In the genomic region with DNA sequence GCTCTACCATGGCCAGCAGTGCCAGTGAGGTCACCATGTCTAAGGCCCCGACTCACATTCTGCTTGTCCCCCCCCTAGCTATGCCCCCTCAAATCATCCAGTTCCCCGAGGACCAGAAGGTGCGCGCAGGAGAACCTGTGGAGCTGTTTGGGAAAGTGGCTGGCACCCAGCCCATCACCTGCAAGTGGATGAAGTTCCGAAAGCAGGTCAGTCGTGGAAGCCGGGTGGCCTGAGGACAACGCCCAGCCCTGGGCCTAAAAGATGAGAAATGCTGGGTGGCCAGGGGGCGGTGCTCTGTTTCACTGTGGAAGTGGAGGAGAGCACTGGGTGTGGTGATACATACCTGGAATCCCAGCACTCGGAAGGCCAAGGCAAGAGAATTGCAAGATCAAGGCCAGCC, we compare ENCODE assay signal across 18 mouse cellular contexts.
DNase-seq lines count a peak whose midpoint lies in the region; ATAC-seq lines count a peak whose summit lies in the region.
"Had no signal": no experiment of that assay in that cellular context is flagged by ENCODE, and none has a peak within 500 bp of the region (broad histone marks: within the 10 kb centered on the region; RNA-seq: fewer than 3 reads in every experiment).

No protein-coding gene starts in this region.

- no peaks in the 10 kb centered on the region for H3K9me3 ChIP-seq in heart, embryonic 10.5 days
- H3K9me3 ChIP-seq in heart, embryonic 11.5 days (replicated peaks; ENCODE audit: control insufficient read depth, low read length), result no peaks in the 10 kb centered on the region
- H3K9me3 ChIP-seq: forebrain, embryonic 15.5 days had no signal

- 86% methylated on average over 10 of the region's 10 CpGs for WGBS in heart, embryonic 10.5 days
- 83% methylated on average over 10 of the region's 10 CpGs for WGBS in heart, embryonic 11.5 days (ENCODE audit: insufficient replicate concordance)

- ATAC-seq in heart, embryonic 11.5 days (replicated peaks; ENCODE audit: insufficient number of reproducible peaks, low FRiP score, low TSS enrichment), result no peak
- ATAC-seq: forebrain, embryonic 13.5 days; forebrain, embryonic 15.5 days had no signal

- H3K9ac ChIP-seq in heart, embryonic 11.5 days (ENCODE audit: low read depth, low read length), result no peak overlapping the region
- H3K9ac ChIP-seq: embryonic facial prominence, embryonic 12.5 days; forebrain, embryonic 13.5 days; forebrain, embryonic 15.5 days had no signal

- no peak overlapping the region for H3K4me2 ChIP-seq in heart, embryonic 11.5 days
- H3K4me2 ChIP-seq: embryonic facial prominence, embryonic 12.5 days; forebrain, embryonic 13.5 days; forebrain, embryonic 15.5 days had no signal

- peak; percentile 92 for DNase-seq in heart, adult 11 months
- no peak for DNase-seq in heart, adult 8-10 months (ENCODE audit: low spot score)
- no peak for DNase-seq in heart, embryonic 10.5 days (ENCODE audit: low spot score)
- DNase-seq in layer of hippocampus, adult 18-20 months (ENCODE audit: low spot score in 2 of 2), result no peak
- DNase-seq: adrenal gland, adult 2 months; adrenal gland, postnatal 10 days; adrenal gland, postnatal 25 days; cerebellum, adult 11-12 months; cerebellum, adult 2 months; cerebellum, adult 9-10 months; cerebellum, postnatal 10 days; cerebellum, postnatal 25 days had no signal

- H3K27me3 ChIP-seq in heart, embryonic 10.5 days (ENCODE audit: insufficient read depth, poor library complexity, severe bottlenecking), result no peaks in the 10 kb centered on the region
- H3K27me3 ChIP-seq in heart, embryonic 11.5 days (ENCODE audit: control insufficient read depth, insufficient read depth, low read length), result no peaks in the 10 kb centered on the region
- H3K27me3 ChIP-seq: embryonic facial prominence, embryonic 12.5 days; forebrain, embryonic 13.5 days; forebrain, embryonic 15.5 days had no signal

- peaks cover 43% of the 10 kb centered on the region for H3K4me1 ChIP-seq in heart, embryonic 10.5 days
- H3K4me1 ChIP-seq in heart, embryonic 11.5 days (ENCODE audit: control insufficient read depth, insufficient read depth, low read length), result peaks cover 27% of the 10 kb centered on the region
- peaks cover 13% of the 10 kb centered on the region for H3K4me1 ChIP-seq in brown adipose tissue, adult 24 weeks (ENCODE audit: control insufficient read depth, insufficient read depth, insufficient read length, low read length)

- H3K27ac ChIP-seq in heart, embryonic 10.5 days, result peak overlapping the region; percentile 63; the same call in 1 of the 2 replicates
- H3K27ac ChIP-seq in heart, embryonic 11.5 days (ENCODE audit: low read depth, low read length), result no peak overlapping the region
- H3K27ac ChIP-seq in brown adipose tissue, adult 24 weeks (replicated peaks; ENCODE audit: low read depth, low read length), result peak overlapping the region; percentile 99; the same call in 1 of the 2 replicates
- H3K27ac ChIP-seq: embryonic facial prominence, embryonic 10.5 days; embryonic facial prominence, embryonic 12.5 days; forebrain, embryonic 13.5 days; forebrain, embryonic 15.5 days had no signal

- peaks cover 10% of the 10 kb centered on the region; the same call in 1 of the 2 replicates for H3K36me3 ChIP-seq in heart, embryonic 10.5 days
- 0 out of 2 replicates have a peak, but pooled peaks cover 3% of the 10 kb centered on the region for H3K36me3 ChIP-seq in heart, embryonic 11.5 days (ENCODE audit: control insufficient read depth, insufficient read depth, low read length)
- H3K36me3 ChIP-seq: forebrain, embryonic 15.5 days had no signal

- H3K4me3 ChIP-seq in heart, embryonic 10.5 days, result no peak overlapping the region
- no peak overlapping the region for H3K4me3 ChIP-seq in heart, embryonic 11.5 days (ENCODE audit: low read depth, low read length)
- no peak overlapping the region for H3K4me3 ChIP-seq in brown adipose tissue, adult 24 weeks (ENCODE audit: insufficient read depth, low read depth, low read length)
- H3K4me3 ChIP-seq: embryonic facial prominence, embryonic 10.5 days; embryonic facial prominence, embryonic 12.5 days; forebrain, embryonic 13.5 days; forebrain, embryonic 15.5 days had no signal
